Mouse (Mus musculus) midbrain, embryonic 16.5 days (tissue): ENCODE results near the gene Dnajc3. TPM values are rescaled to one million over a fixed set of nuclear protein-coding genes. Genes with fewer than 3 reads are reported as not detected.

Experiments
- ATAC-seq: fragments of 200-750 bp; cut with Nextera tagmentation; 2 replicates; pipeline ENCODE4 v1.8.0; 2017; ENCODE audit warnings: moderate TSS enrichment
- H3K27ac ChIP-seq: fragments of 300-500 bp; sonication (generic); 2 replicates; pipeline ENCODE4 v1.5.1; 2014; ENCODE audit warnings: mild to moderate bottlenecking, low read length, mixed read lengths
- H3K27me3 ChIP-seq: fragments of 300-500 bp; sonication (generic); 2 replicates; pipeline ENCODE4 v1.6.1; 2014; ENCODE audit warnings: low read depth, low read length, mixed read lengths; ENCODE audit not compliant: control insufficient read depth, insufficient read depth
- H3K36me3 ChIP-seq: fragments of 300-500 bp; sonication (generic); 2 replicates; pipeline ENCODE4 v1.6.1; 2014; ENCODE audit warnings: mild to moderate bottlenecking, low read length, moderate library complexity, mixed read lengths; ENCODE audit not compliant: control insufficient read depth, insufficient read depth
- H3K4me1 ChIP-seq: fragments of 300-500 bp; sonication (generic); 2 replicates; pipeline ENCODE4 v1.6.1; 2014; ENCODE audit warnings: mild to moderate bottlenecking, low read length, mixed read lengths; ENCODE audit not compliant: control insufficient read depth, insufficient read depth
- H3K4me2 ChIP-seq: fragments of 300-500 bp; sonication (generic); 2 replicates; pipeline ENCODE4 v1.6.1; 2014; ENCODE audit warnings: mild to moderate bottlenecking, low read length, mixed read lengths
- H3K4me3 ChIP-seq: fragments of 300-500 bp; sonication (generic); 2 replicates; pipeline ENCODE4 v1.5.1; 2014; ENCODE audit warnings: low read depth, mild to moderate bottlenecking, low read length, moderate library complexity, mixed read lengths
- H3K9ac ChIP-seq: fragments of 300-500 bp; sonication (generic); 2 replicates; pipeline ENCODE4 v1.6.1; 2014; ENCODE audit warnings: low read depth, low read length, mixed read lengths
- H3K9me3 ChIP-seq: fragments of 300-500 bp; sonication (generic); replicated peaks from 2 replicates; pipeline ENCODE4 v1.6.1; 2014; ENCODE audit warnings: mild to moderate bottlenecking, low read length, mixed read lengths; ENCODE audit not compliant: control insufficient read depth, poor library complexity, severe bottlenecking
- WGBS: fragments of 180-500 bp; shearing (Covaris S2); extraction: QIAGEN DNeasy Blood & Tissue Kit; methylation state at CpG from one replicate; pipeline ENCODE4 v1.1.7; 2014; 5-methylcytosine and 5-hydroxymethylcytosine counted together
- polyA plus RNA-seq: library from polyadenylated mRNA; unstranded; fragments of >200 nt; fragmentation: Nextera tagmentation; extraction: Ambion mirVana; gene quantifications from 2 replicates; pipeline ENCODE4 v1.2.1, GENCODE M21; 2015

The Dnajc3 gene
- 20.2 and 21.3 TPM in 2 replicates for polyA plus RNA-seq

- no peaks in the 10 kb centered on the region for H3K9me3 ChIP-seq
- H3K9ac ChIP-seq = peak within 1 kb of the TSS; percentile 99
- peak within 1 kb of the TSS; percentile 77 for H3K4me2 ChIP-seq
- no peaks in the 10 kb centered on the region for H3K36me3 ChIP-seq
- peak within 1 kb of the TSS; percentile 88 for H3K27ac ChIP-seq
- H3K4me1 ChIP-seq = peaks cover 18% of the 10 kb centered on the region
- WGBS = 0% methylated on average over 96 of the region's 124 CpGs
- H3K4me3 ChIP-seq = peak within 1 kb of the TSS; percentile 100
- ATAC-seq = peak; percentile 99
- H3K27me3 ChIP-seq = no peaks in the 10 kb centered on the region
Measured at GRCm38 (mm10) chr14:118937533-118938492, at the start of gene Dnajc3. Gene Dnajc3 (plus strand): TSS chr14:118937976.

GRCm38 (mm10) chr14:118890101-118890500 is 47.7 kb upstream of the Dnajc3 start:
- Histone ChIP-seq H3K36me3 (peaks cover 36% of the 10 kb centered on the region), H3K4me1 (no peaks in the 10 kb centered on the region), H3K9ac (no peak overlapping the region), H3K27me3 (no peaks in the 10 kb centered on the region), H3K9me3 (no peaks in the 10 kb centered on the region), H3K4me2 (no peak overlapping the region), H3K4me3 (no peak overlapping the region), H3K27ac (no peak overlapping the region)
- ATAC-seq = no peak
- 90% methylated on average over 4 of the region's 4 CpGs for WGBS

- no peak for ATAC-seq
- Histone ChIP-seq H3K4me3 (no peak overlapping the region), H3K9ac (no peak overlapping the region), H3K4me1 (no peaks in the 10 kb centered on the region), H3K36me3 (peaks cover 25% of the 10 kb centered on the region), H3K27ac (no peak overlapping the region), H3K9me3 (no peaks in the 10 kb centered on the region), H3K27me3 (no peaks in the 10 kb centered on the region), H3K4me2 (no peak overlapping the region)
- 92% methylated on average over 7 of the region's 7 CpGs for WGBS
Measured at GRCm38 (mm10) chr14:118895228-118895627, 42.5 kb upstream of the Dnajc3 start.

- no peak for ATAC-seq
- no peak overlapping the region for H3K4me2 ChIP-seq
- H3K27ac ChIP-seq = no peak overlapping the region
- H3K9me3 ChIP-seq = no peaks in the 10 kb centered on the region
- H3K27me3 ChIP-seq = no peaks in the 10 kb centered on the region
- no peak overlapping the region for H3K4me3 ChIP-seq
- H3K36me3 ChIP-seq = peaks cover 27% of the 10 kb centered on the region
- 95% methylated on average over 10 of the region's 10 CpGs for WGBS
- H3K4me1 ChIP-seq = no peaks in the 10 kb centered on the region
- no peak overlapping the region for H3K9ac ChIP-seq
Measured at GRCm38 (mm10) chr14:118895655-118896054, 42.1 kb upstream of the Dnajc3 start.

- no peaks in the 10 kb centered on the region for H3K4me1 ChIP-seq
- H3K9ac ChIP-seq = no peak overlapping the region
- H3K36me3 ChIP-seq = peaks cover 36% of the 10 kb centered on the region
- ATAC-seq = no peak
- no peak overlapping the region for H3K4me2 ChIP-seq
- H3K27ac ChIP-seq = no peak overlapping the region
- WGBS = 85% methylated on average over 11 of the region's 11 CpGs
- H3K4me3 ChIP-seq = no peak overlapping the region
- no peaks in the 10 kb centered on the region for H3K27me3 ChIP-seq
- H3K9me3 ChIP-seq = no peaks in the 10 kb centered on the region
Measured at GRCm38 (mm10) chr14:118899940-118900339, 37.8 kb upstream of the Dnajc3 start.

GRCm38 (mm10) chr14:118900911-118901310 is 36.9 kb upstream of the Dnajc3 start:
- Histone ChIP-seq H3K27ac (no peak overlapping the region), H3K4me3 (no peak overlapping the region), H3K36me3 (peaks cover 36% of the 10 kb centered on the region), H3K4me2 (no peak overlapping the region), H3K9ac (no peak overlapping the region), H3K27me3 (no peaks in the 10 kb centered on the region), H3K9me3 (no peaks in the 10 kb centered on the region), H3K4me1 (no peaks in the 10 kb centered on the region)
- ATAC-seq = no peak
- WGBS = 93% methylated on average over 1 of the region's 1 CpGs

- H3K4me1 ChIP-seq = no peaks in the 10 kb centered on the region
- no peaks in the 10 kb centered on the region for H3K9me3 ChIP-seq
- H3K36me3 ChIP-seq = peaks cover 44% of the 10 kb centered on the region
- WGBS = 88% methylated on average over 3 of the region's 3 CpGs
- no peaks in the 10 kb centered on the region for H3K27me3 ChIP-seq
- no peak overlapping the region for H3K27ac ChIP-seq
- H3K9ac ChIP-seq = no peak overlapping the region
- H3K4me2 ChIP-seq = no peak overlapping the region
- no peak overlapping the region for H3K4me3 ChIP-seq
- ATAC-seq = no peak
Measured at GRCm38 (mm10) chr14:118903397-118903796, 34.4 kb upstream of the Dnajc3 start.

- H3K9ac ChIP-seq = no peak overlapping the region
Measured at GRCm38 (mm10) chr14:118903867-118904562, 33.8 kb upstream of the Dnajc3 start.

GRCm38 (mm10) chr14:118907592-118907991 is 30.2 kb upstream of the Dnajc3 start:
- H3K4me3 ChIP-seq = no peak overlapping the region
- no peaks in the 10 kb centered on the region for H3K9me3 ChIP-seq
- no peak overlapping the region for H3K4me2 ChIP-seq
- H3K36me3 ChIP-seq = peaks cover 36% of the 10 kb centered on the region
- WGBS = 72% methylated on average over 8 of the region's 8 CpGs
- no peaks in the 10 kb centered on the region for H3K4me1 ChIP-seq
- H3K9ac ChIP-seq = no peak overlapping the region
- no peak for ATAC-seq
- H3K27ac ChIP-seq = no peak overlapping the region
- H3K27me3 ChIP-seq = no peaks in the 10 kb centered on the region

More at GRCm38 (mm10) chr14:118903867-118904562, 33.8 kb upstream of the Dnajc3 start:
- H3K4me2 ChIP-seq = no peak overlapping the region
- no peak overlapping the region for H3K27ac ChIP-seq
- H3K4me1 ChIP-seq = no peaks in the 10 kb centered on the region
- H3K4me3 ChIP-seq = no peak overlapping the region
- H3K27me3 ChIP-seq = no peaks in the 10 kb centered on the region
- peaks cover 48% of the 10 kb centered on the region for H3K36me3 ChIP-seq
- 50% methylated on average over 6 of the region's 6 CpGs for WGBS
- no peak for ATAC-seq
- no peaks in the 10 kb centered on the region for H3K9me3 ChIP-seq
